Mouse (Mus musculus) CH12.LX (cell line): ENCODE measurements around the gene Slc7a3. TPM values are rescaled to one million over a fixed set of nuclear protein-coding genes. Genes with fewer than 3 reads are reported as not detected.
A peak's percentile ranks its signal among the peaks of the same experiment; 100 is the strongest.

ENCODE experiments used
- DNase-seq: peaks from one replicate; pipeline ENCODE4 v3.0.0-alpha.2; 2013; ENCODE audit errors: extremely low read depth
- H3K27ac ChIP-seq: 2 replicates; pipeline ENCODE4 v1.5.1; 2012; ENCODE audit warnings: low read depth, mild to moderate bottlenecking, control low read depth, moderate library complexity; ENCODE audit not compliant: insufficient read depth
- H3K27me3 ChIP-seq: replicated peaks from 2 replicates; pipeline ENCODE3; 2012; ENCODE audit warnings: inconsistent platforms
- H3K36me3 ChIP-seq, 2 experiments: replicated peaks in 1 of 2; 2 replicates each; pipeline versions ENCODE3 to v1.6.1; 2012; ENCODE audit warnings: inconsistent platforms in 1 of 2, low read length in 1 of 2, mild to moderate bottlenecking in 1 of 2, mixed read lengths in 1 of 2, moderate library complexity in 1 of 2; ENCODE audit not compliant: control insufficient read depth in 1 of 2, insufficient read depth in 1 of 2
- H3K4me1 ChIP-seq, 2 experiments: 2 replicates each; pipeline ENCODE4 v1.6.1; 2012; ENCODE audit warnings: inconsistent platforms in 1 of 2, moderate library complexity in 1 of 2; ENCODE audit not compliant: insufficient read depth in 2 of 2, control insufficient read depth in 1 of 2
- H3K4me2 ChIP-seq: 2 replicates; pipeline ENCODE4 v1.6.1; 2012; ENCODE audit warnings: low read depth, mild to moderate bottlenecking, control low read depth; ENCODE audit not compliant: poor library complexity, insufficient read depth, severe bottlenecking
- H3K4me3 ChIP-seq, 3 experiments: fragments of 150-350 bp in 1 of 3; sonication (generic) in 1 of 3; replicated peaks in 1 of 3; 2 replicates each; pipeline versions ENCODE3 to v1.5.1; 2011 to 2012; ENCODE audit warnings: low read depth in 2 of 3, low read length in 2 of 3, mild to moderate bottlenecking in 2 of 3, moderate library complexity in 2 of 3, control low read depth in 1 of 3, improper control_type of control experiment in 1 of 3, inconsistent platforms in 1 of 3, mixed read lengths in 1 of 3; ENCODE audit not compliant: poor library complexity in 1 of 3
- H3K79me2 ChIP-seq: replicated peaks from 2 replicates; pipeline ENCODE4 v1.6.1; 2012; ENCODE audit warnings: mild to moderate bottlenecking, moderate library complexity; ENCODE audit not compliant: control insufficient read depth, poor library complexity, insufficient read depth, severe bottlenecking; ENCODE audit errors: extremely low read depth
- H3K9ac ChIP-seq: 2 replicates; pipeline ENCODE4 v1.6.1; 2012; ENCODE audit warnings: low read depth, mild to moderate bottlenecking, control low read depth, moderate library complexity; ENCODE audit not compliant: insufficient read depth
- H3K9me3 ChIP-seq: replicated peaks from 2 replicates; pipeline ENCODE3; 2012; ENCODE audit warnings: low read length, inconsistent platforms, mixed read lengths
- BHLHE40 ChIP-seq: IDR thresholded peaks from 2 replicates; pipeline ENCODE4 v1.6.1; 2011; ENCODE audit warnings: mild to moderate bottlenecking, low read depth, low read length, improper control_type of control experiment
- CTCF ChIP-seq, 2 experiments: IDR thresholded peaks in 1 of 2; conservative IDR thresholded peaks in 1 of 2; 2 replicates each; pipeline ENCODE4 v1.5.1; 2011 to 2012; ENCODE audit warnings: low read depth in 2 of 2, low read length in 2 of 2, improper control_type of control experiment in 1 of 2, inconsistent platforms in 1 of 2, mild to moderate bottlenecking in 1 of 2, moderate library complexity in 1 of 2
- E2F4 ChIP-seq: IDR thresholded peaks from 2 replicates; pipeline ENCODE4 v1.6.1; 2011; ENCODE audit warnings: low read depth, low read length, improper control_type of control experiment; ENCODE audit not compliant: insufficient replicate concordance
- EP300 ChIP-seq: IDR thresholded peaks from 2 replicates; pipeline ENCODE4 v1.6.1; 2011; ENCODE audit warnings: low read length, improper control_type of control experiment
- ETS1 ChIP-seq: conservative IDR thresholded peaks from 2 replicates; pipeline ENCODE4 v1.6.1; 2012; ENCODE audit warnings: low read depth, mild to moderate bottlenecking, inconsistent platforms, low read length, improper control_type of control experiment, moderate library complexity
- JUN ChIP-seq: IDR thresholded peaks from 2 replicates; pipeline ENCODE4 v1.6.1; 2011; ENCODE audit warnings: low read depth, mild to moderate bottlenecking, low read length, improper control_type of control experiment, moderate library complexity; ENCODE audit not compliant: insufficient read depth
- JUND ChIP-seq: conservative IDR thresholded peaks from 2 replicates; pipeline ENCODE4 v1.6.1; 2011; ENCODE audit warnings: low read depth, low read length, improper control_type of control experiment
- MAFK ChIP-seq: IDR thresholded peaks from 2 replicates; pipeline ENCODE4 v1.6.1; 2011; ENCODE audit warnings: low read length, improper control_type of control experiment; ENCODE audit not compliant: insufficient replicate concordance
- MAX ChIP-seq: IDR thresholded peaks from 2 replicates; pipeline ENCODE4 v1.6.1; 2011; ENCODE audit warnings: low read length, improper control_type of control experiment
- MYC ChIP-seq: IDR thresholded peaks from 2 replicates; pipeline ENCODE4 v1.6.1; 2011; ENCODE audit warnings: low read depth, mild to moderate bottlenecking, improper control_type of control experiment, low read length
- NELFE ChIP-seq: IDR thresholded peaks from 2 replicates; pipeline ENCODE4 v1.6.1; 2011; ENCODE audit warnings: low read depth, low read length, improper control_type of control experiment
- POLR2A ChIP-seq: IDR thresholded peaks from 2 replicates; pipeline ENCODE4 v1.6.1; 2011; ENCODE audit warnings: low read depth, mild to moderate bottlenecking, improper control_type of control experiment, low read length
- POLR2AphosphoS2 ChIP-seq: IDR thresholded peaks from 2 replicates; pipeline ENCODE4 v1.6.1; 2011; ENCODE audit warnings: low read depth, low read length, improper control_type of control experiment
- RAD21 ChIP-seq: IDR thresholded peaks from 2 replicates; pipeline ENCODE4 v1.6.1; 2011; ENCODE audit warnings: low read depth, mild to moderate bottlenecking, low read length, improper control_type of control experiment, moderate library complexity
- RCOR1 ChIP-seq: conservative IDR thresholded peaks from 2 replicates; pipeline ENCODE4 v1.6.1; 2012; ENCODE audit warnings: low read depth, mild to moderate bottlenecking, inconsistent platforms, low read length, improper control_type of control experiment
- SMC3 ChIP-seq: IDR thresholded peaks from 2 replicates; pipeline ENCODE4 v1.6.1; 2011; ENCODE audit warnings: low read depth, low read length, improper control_type of control experiment
- TBP ChIP-seq: conservative IDR thresholded peaks from 2 replicates; pipeline ENCODE4 v1.6.1; 2011; ENCODE audit warnings: low read depth, low read length, improper control_type of control experiment
- TCF12 ChIP-seq: IDR thresholded peaks from 2 replicates; pipeline ENCODE4 v1.6.1; 2014; ENCODE audit warnings: low read depth, mild to moderate bottlenecking, inconsistent platforms, low read length, improper control_type of control experiment
- UBTF ChIP-seq: IDR thresholded peaks from 2 replicates; pipeline ENCODE4 v1.6.1; 2012; ENCODE audit warnings: low read depth, mild to moderate bottlenecking, inconsistent platforms, low read length, improper control_type of control experiment, moderate library complexity
- USF1 ChIP-seq: IDR thresholded peaks from 2 replicates; pipeline ENCODE4 v1.6.1; 2014; ENCODE audit warnings: low read depth, mild to moderate bottlenecking, inconsistent platforms, low read length, improper control_type of control experiment
- ZC3H11A ChIP-seq: IDR thresholded peaks from 2 replicates; pipeline ENCODE4 v1.6.1; 2012; ENCODE audit warnings: low read depth, mild to moderate bottlenecking, inconsistent platforms, low read length, improper control_type of control experiment
- ZKSCAN1 ChIP-seq: IDR thresholded peaks from 2 replicates; pipeline ENCODE4 v1.6.1; 2012; ENCODE audit warnings: low read depth, inconsistent platforms, low read length, improper control_type of control experiment, borderline replicate concordance
- ZMIZ1 ChIP-seq: IDR thresholded peaks from 2 replicates; pipeline ENCODE4 v1.6.1; 2012; ENCODE audit warnings: low read depth, mild to moderate bottlenecking, inconsistent platforms, low read length, improper control_type of control experiment
- ZNF384 ChIP-seq: IDR thresholded peaks from 2 replicates; pipeline ENCODE4 v1.6.1; 2012; ENCODE audit warnings: low read depth, low read length, improper control_type of control experiment, inconsistent platforms
- dilution Hi-C: fragments of 300-500 bp; cut with MboI; formaldehyde crosslinking; loops from 2 replicates; pipeline ENCODE4 v1.14.3; 2020; ENCODE audit warnings: low sequenced_read_pairs; ENCODE audit not compliant: extremely low pct_unique_long_range_greater_than_20kb, extremely low pct_ligation_motif_present
- in situ Hi-C: fragments of 300-500 bp; cut with MboI; formaldehyde crosslinking; loops from 3 replicates; pipeline ENCODE4 v1.14.3; 2019; ENCODE audit warnings: low sequenced_read_pairs, low pct_ligation_motif_present, low pct_unique_long_range_greater_than_20kb, mixed read lengths
- polyA plus RNA-seq: library from polyadenylated mRNA; unstranded; fragments of >175 nt; gene quantifications from 2 replicates; pipeline ENCODE4 v1.2.1, GENCODE M21; 2012; ENCODE audit warnings: low read depth; ENCODE audit not compliant: insufficient read length
- total RNA-seq, 2 experiments: library from RNA; depleted of rRNA; stranded (reverse); fragments of 300-350 nt in 1 of 2; fragments of >200 nt in 1 of 2; gene quantifications; 2 replicates each; pipeline ENCODE4 v1.2.3; 2012 to 2014

The Slc7a3 gene
- total and polyA plus RNA-seq, 3 experiments, result 44.6 to 81.3 (median 53.9) TPM

DNA sequence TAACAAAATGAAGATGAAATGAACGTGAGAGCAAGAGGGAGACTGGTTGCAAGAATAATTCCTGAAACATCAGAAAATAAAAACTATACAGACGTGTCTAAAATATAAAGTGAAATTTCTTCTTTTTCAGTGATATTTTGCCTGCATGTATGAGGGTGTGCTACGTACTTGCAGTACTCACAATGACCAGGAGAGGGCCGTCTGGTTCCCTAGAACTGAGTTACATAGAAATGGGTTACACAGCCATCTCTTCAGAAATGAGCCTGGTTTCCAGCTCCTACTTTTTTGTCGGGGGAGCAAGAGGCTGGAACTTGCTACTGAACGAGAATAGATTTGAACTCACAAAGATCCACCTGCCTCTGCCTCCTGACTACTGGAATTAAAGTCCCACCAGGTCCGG, 45.2 kb upstream of the Slc7a3 start:
- no peaks in the 10 kb centered on the region for H3K36me3 ChIP-seq
- no peak overlapping the region for H3K9ac ChIP-seq
- H3K4me2 ChIP-seq, result no peak overlapping the region
- H3K27ac ChIP-seq, result no peak overlapping the region
- no peaks in the 10 kb centered on the region for H3K27me3 ChIP-seq
- H3K4me3 ChIP-seq, result no peak overlapping the region
- TF ChIP-seq CTCF (conservative IDR thresholded peaks at IDR 0.05 in 1 of 2, IDR thresholded peaks at IDR 0.05 in 1 of 2; ENCODE audit: low read depth in 2 of 2, low read length in 2 of 2) (peak; percentile 37 to 69), TBP (no peak), TCF12 (no peak), ZC3H11A (no peak), POLR2AphosphoS2 (no peak), NELFE (no peak), POLR2A (no peak), JUND (no peak), SMC3 (peak; percentile 67), UBTF (no peak), RCOR1 (no peak), MAX (no peak), MYC (no peak), ETS1 (no peak), RAD21 (peak; percentile 64), EP300 (no peak)
- no peaks in the 10 kb centered on the region for H3K9me3 ChIP-seq
- dilution Hi-C loops, result no loop called here
- no peaks in the 10 kb centered on the region for H3K79me2 ChIP-seq
- peaks cover 0 to 4% of the 10 kb centered on the region in 2 experiments; a peak in 1 of 4 replicates for H3K4me1 ChIP-seq
- peak; percentile 65 for DNase-seq
- in situ Hi-C loops, result loop anchor here (5.0 to 25.0 kb wide), 3 partner anchors 156 to 356 kb away; partner anchors contain the start of gene Nlgn3

DNA sequence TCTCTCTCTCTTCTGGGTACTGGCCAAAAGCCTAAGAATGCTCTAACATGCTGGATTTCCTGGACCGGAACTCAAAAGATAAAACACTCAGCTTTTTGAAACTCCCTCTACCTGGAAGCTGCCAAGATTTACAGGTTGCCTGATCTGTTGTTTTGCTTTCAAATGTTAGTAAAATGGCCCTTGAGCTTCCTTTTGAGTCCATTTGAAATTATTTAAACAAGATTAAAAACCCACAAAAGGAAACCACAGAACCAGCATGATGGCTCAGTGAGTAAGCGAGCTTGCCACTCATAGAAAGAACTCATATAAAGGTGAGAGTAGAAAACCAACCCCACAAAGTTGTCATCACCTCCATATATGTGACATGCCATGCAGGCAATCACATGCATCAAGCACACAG, 42.7 kb upstream of the Slc7a3 start:
- TF ChIP-seq ZKSCAN1, result no peak
- TF ChIP-seq JUND, result no peak
- no peak for TF ChIP-seq JUN
- TF ChIP-seq EP300, result no peak
- TF ChIP-seq TCF12, result no peak
- no peak for TF ChIP-seq ZNF384
- no peak for TF ChIP-seq BHLHE40
- TF ChIP-seq ZMIZ1, result no peak
- no peak for TF ChIP-seq SMC3
- TF ChIP-seq POLR2AphosphoS2, result no peak
- TF ChIP-seq E2F4, result no peak
- no peak for TF ChIP-seq MAFK
- no peak for TF ChIP-seq NELFE
- TF ChIP-seq POLR2A, result no peak
- TF ChIP-seq USF1, result no peak
- no peak for TF ChIP-seq MAX
- no peak for TF ChIP-seq MYC
- H3K4me2 ChIP-seq, result no peak overlapping the region
- dilution Hi-C loops, result no loop called here

More for the DNA sequence above, 42.7 kb upstream of the Slc7a3 start:
- Histone ChIP-seq H3K36me3 (no peaks in the 10 kb centered on the region), H3K27me3 (no peaks in the 10 kb centered on the region), H3K9ac (no peak overlapping the region), H3K4me1 (peaks cover 0 to 4% of the 10 kb centered on the region in 2 experiments; a peak in 1 of 4 replicates), H3K4me3 (no peak overlapping the region), H3K27ac (no peak overlapping the region), H3K79me2 (no peaks in the 10 kb centered on the region), H3K9me3 (no peaks in the 10 kb centered on the region)
- in situ Hi-C loops, result loop anchor here (25.0 kb wide), 2 partner anchors 159 to 359 kb away; partner anchors contain the start of gene Nlgn3
- DNase-seq, result no peak
